Mouse (Mus musculus) B cell, adult 2 months (primary cell): Measurements from ENCODE around the gene Il17rc.

Experiments
- DNase-seq, 2 experiments: peaks; one replicate each; pipeline ENCODE4 v3.0.0; 2022

Gene Il17rc

GRCm38 (mm10) chr6:113471297-113471936, at the start of gene Il17rc:
Gene Il17rc, plus strand, starts transcription at chr6:113471427.
- DNase-seq: no peak

- DNase-seq: no peak
Measured at GRCm38 (mm10) chr6:113423000-113423399, 48.2 kb upstream of the Il17rc start.

GRCm38 (mm10) chr6:113424187-113424586, 47.0 kb upstream of the Il17rc start:
- DNase-seq: no peak

GRCm38 (mm10) chr6:113426696-113427095, 44.5 kb upstream of the Il17rc start:
- DNase-seq: no peak

GRCm38 (mm10) chr6:113427397-113427796, 43.8 kb upstream of the Il17rc start:
- peak; percentile 74 to 77 for DNase-seq

GRCm38 (mm10) chr6:113428006-113428405, 43.2 kb upstream of the Il17rc start:
- no peak for DNase-seq

GRCm38 (mm10) chr6:113429965-113430364, 41.3 kb upstream of the Il17rc start:
- DNase-seq: no peak

GRCm38 (mm10) chr6:113430846-113431245, 40.4 kb upstream of the Il17rc start:
- no peak for DNase-seq

GRCm38 (mm10) chr6:113431801-113432200, 39.4 kb upstream of the Il17rc start:
- DNase-seq: no peak

GRCm38 (mm10) chr6:113433661-113434060, 37.6 kb upstream of the Il17rc start:
- DNase-seq: no peak

- DNase-seq: no peak
Measured at GRCm38 (mm10) chr6:113434691-113435090, 36.5 kb upstream of the Il17rc start.

GRCm38 (mm10) chr6:113435664-113436205, 35.5 kb upstream of the Il17rc start, which contains the start of gene Cidec:
Gene Cidec, minus strand, starts transcription at chr6:113435760.
- no peak for DNase-seq

- DNase-seq: no peak
Measured at GRCm38 (mm10) chr6:113437135-113437534, 34.1 kb upstream of the Il17rc start.

- DNase-seq: no peak
Measured at GRCm38 (mm10) chr6:113438721-113439430, 32.4 kb upstream of the Il17rc start.

GRCm38 (mm10) chr6:113440686-113441085, 30.5 kb upstream of the Il17rc start:
- DNase-seq: no peak

GRCm38 (mm10) chr6:113441147-113441680, 30.0 kb upstream of the Il17rc start:
- DNase-seq: peak; percentile 82 to 85

GRCm38 (mm10) chr6:113442087-113442441, 29.2 kb upstream of the Il17rc start:
- no peak for DNase-seq

- peak; percentile 93 to 94 for DNase-seq
Measured at GRCm38 (mm10) chr6:113442442-113443090, 28.7 kb upstream of the Il17rc start, which contains the start of gene Jagn1. Gene Jagn1, plus strand, starts transcription at chr6:113442569.

GRCm38 (mm10) chr6:113443091-113443490, 28.1 kb upstream of the Il17rc start:
- DNase-seq: peak; percentile 33 to 46

- no peak for DNase-seq
Measured at GRCm38 (mm10) chr6:113444207-113444965, 26.8 kb upstream of the Il17rc start.

- no peak for DNase-seq
Measured at GRCm38 (mm10) chr6:113447639-113448038, 23.6 kb upstream of the Il17rc start.

GRCm38 (mm10) chr6:113451839-113452238, 19.4 kb upstream of the Il17rc start:
- DNase-seq: no peak
